Mouse (Mus musculus): ENCODE results near the gene Scyl2. TPM values are rescaled to one million over a fixed set of nuclear protein-coding genes. Genes with fewer than 3 reads are reported as not detected.

Gene Scyl2
- polyA plus RNA-seq, 1 experiment from 2014 or later: 4.8 TPM

- TF ChIP-seq CTCF (IDR thresholded peaks at IDR 0.05; ENCODE audit: low read depth) (no peak), EP300 (IDR thresholded peaks at IDR 0.05; ENCODE audit: low read depth) (no peak)
These were observed 34.7 kb upstream of the Scyl2 start for GRCm38 (mm10) chr10:89720796-89721195.

GRCm38 (mm10) chr10:89720252-89720651 is 34.2 kb upstream of the Scyl2 start:
- no peak overlapping the region for H3K4me3 ChIP-seq (ENCODE audit: low read depth, low read length)
- TF ChIP-seq EP300 (IDR thresholded peaks at IDR 0.05; ENCODE audit: low read depth) (no peak), CTCF (IDR thresholded peaks at IDR 0.05; ENCODE audit: low read depth) (no peak)
- H3K9me3 ChIP-seq (ENCODE audit: low read length): no peaks in the 10 kb centered on the region
- H3K27ac ChIP-seq (ENCODE audit: low read depth): no peak overlapping the region
- DNase-seq (no peak), ATAC-seq (no peak)
- peaks cover 19% of the 10 kb centered on the region for H3K36me3 ChIP-seq (replicated peaks; ENCODE audit: insufficient read depth, low read length)
- H3K27me3 ChIP-seq (ENCODE audit: insufficient read depth, low read length): no peaks in the 10 kb centered on the region
- no peaks in the 10 kb centered on the region for H3K4me1 ChIP-seq (ENCODE audit: insufficient read depth)
- no peak overlapping the region for H3K9ac ChIP-seq (replicated peaks)
- H3K4me2 ChIP-seq (ENCODE audit: low read depth, low read length): no peak overlapping the region

More at GRCm38 (mm10) chr10:89720796-89721195, 34.7 kb upstream of the Scyl2 start:
- H3K4me3 ChIP-seq (ENCODE audit: low read depth, low read length): no peak overlapping the region
- peaks cover 19% of the 10 kb centered on the region for H3K36me3 ChIP-seq (replicated peaks; ENCODE audit: insufficient read depth, low read length)
- no peak overlapping the region for H3K4me2 ChIP-seq (ENCODE audit: low read depth, low read length)
- no peaks in the 10 kb centered on the region for H3K9me3 ChIP-seq (ENCODE audit: low read length)
- H3K27me3 ChIP-seq (ENCODE audit: insufficient read depth, low read length): no peaks in the 10 kb centered on the region
- WGBS (ENCODE audit: insufficient replicate concordance): 74% methylated on average over 3 of the region's 3 CpGs
- DNase-seq (no peak), ATAC-seq (no peak)
- H3K4me1 ChIP-seq (ENCODE audit: insufficient read depth): no peaks in the 10 kb centered on the region
- no peak overlapping the region for H3K27ac ChIP-seq (ENCODE audit: low read depth)
- no peak overlapping the region for H3K9ac ChIP-seq (replicated peaks)

GRCm38 (mm10) chr10:89714910-89715309 is 28.8 kb upstream of the Scyl2 start:
- DNase-seq (no peak), ATAC-seq (no peak)
- TF ChIP-seq EP300 (IDR thresholded peaks at IDR 0.05; ENCODE audit: low read depth) (no peak), CTCF (IDR thresholded peaks at IDR 0.05; ENCODE audit: low read depth) (no peak)
- WGBS (ENCODE audit: insufficient replicate concordance): 79% methylated on average over 10 of the region's 10 CpGs
- Histone ChIP-seq H3K36me3 (replicated peaks; ENCODE audit: insufficient read depth, low read length) (peaks cover 38% of the 10 kb centered on the region), H3K4me2 (ENCODE audit: low read depth, low read length) (no peak overlapping the region), H3K27me3 (ENCODE audit: insufficient read depth, low read length) (no peaks in the 10 kb centered on the region), H3K4me1 (ENCODE audit: insufficient read depth) (no peaks in the 10 kb centered on the region), H3K9me3 (ENCODE audit: low read length) (0 out of 2 replicates have a peak, but pooled peaks cover 3% of the 10 kb centered on the region), H3K9ac (replicated peaks) (no peak overlapping the region), H3K27ac (ENCODE audit: low read depth) (no peak overlapping the region), H3K4me3 (ENCODE audit: low read depth, low read length) (no peak overlapping the region)

- H3K4me1 ChIP-seq (ENCODE audit: insufficient read depth): no peaks in the 10 kb centered on the region
- H3K4me2 ChIP-seq (ENCODE audit: low read depth, low read length): no peak overlapping the region
- H3K4me3 ChIP-seq (ENCODE audit: low read depth, low read length): no peak overlapping the region
- no peaks in the 10 kb centered on the region for H3K27me3 ChIP-seq (ENCODE audit: insufficient read depth, low read length)
- H3K9ac ChIP-seq (replicated peaks): no peak overlapping the region
- no peak for DNase-seq
- H3K36me3 ChIP-seq (replicated peaks; ENCODE audit: insufficient read depth, low read length): peaks cover 19% of the 10 kb centered on the region
- ATAC-seq: no peak
- TF ChIP-seq EP300 (IDR thresholded peaks at IDR 0.05; ENCODE audit: low read depth) (no peak), CTCF (IDR thresholded peaks at IDR 0.05; ENCODE audit: low read depth) (no peak)
- WGBS (ENCODE audit: insufficient replicate concordance): 37% methylated on average over 10 of the region's 10 CpGs
- H3K27ac ChIP-seq (ENCODE audit: low read depth): no peak overlapping the region
- 0 out of 2 replicates have a peak, but pooled peaks cover 3% of the 10 kb centered on the region for H3K9me3 ChIP-seq (ENCODE audit: low read length)
These were observed 22.6 kb upstream of the Scyl2 start for GRCm38 (mm10) chr10:89708720-89709119.

- TF ChIP-seq EP300 (IDR thresholded peaks at IDR 0.05; ENCODE audit: low read depth) (no peak), CTCF (IDR thresholded peaks at IDR 0.05; ENCODE audit: low read depth) (no peak; the same call in 1 of the 2 replicates)
- no peak overlapping the region for H3K4me3 ChIP-seq (ENCODE audit: low read depth, low read length)
- peaks cover 7% of the 10 kb centered on the region for H3K36me3 ChIP-seq (replicated peaks; ENCODE audit: insufficient read depth, low read length)
- no peak overlapping the region for H3K9ac ChIP-seq (replicated peaks)
- DNase-seq (no peak), ATAC-seq (no peak)
- 0 out of 2 replicates have a peak, but pooled peaks cover 3% of the 10 kb centered on the region for H3K9me3 ChIP-seq (ENCODE audit: low read length)
- H3K27ac ChIP-seq (ENCODE audit: low read depth): no peak overlapping the region
- no peaks in the 10 kb centered on the region for H3K4me1 ChIP-seq (ENCODE audit: insufficient read depth)
- no peaks in the 10 kb centered on the region for H3K27me3 ChIP-seq (ENCODE audit: insufficient read depth, low read length)
- H3K4me2 ChIP-seq (ENCODE audit: low read depth, low read length): no peak overlapping the region
- WGBS (ENCODE audit: insufficient replicate concordance): 76% methylated on average over 3 of the region's 3 CpGs
These were observed 21.3 kb upstream of the Scyl2 start for GRCm38 (mm10) chr10:89707397-89707796.

GRCm38 (mm10) chr10:89703042-89703441 is 17.0 kb upstream of the Scyl2 start:
- Histone ChIP-seq H3K27ac (ENCODE audit: low read depth) (no peak overlapping the region), H3K9ac (replicated peaks) (no peak overlapping the region), H3K4me3 (ENCODE audit: low read depth, low read length) (no peak overlapping the region), H3K4me1 (ENCODE audit: insufficient read depth) (no peaks in the 10 kb centered on the region), H3K9me3 (ENCODE audit: low read length) (no peaks in the 10 kb centered on the region), H3K36me3 (replicated peaks; ENCODE audit: insufficient read depth, low read length) (no peaks in the 10 kb centered on the region), H3K4me2 (ENCODE audit: low read depth, low read length) (no peak overlapping the region), H3K27me3 (ENCODE audit: insufficient read depth, low read length) (no peaks in the 10 kb centered on the region)
- TF ChIP-seq EP300 (IDR thresholded peaks at IDR 0.05; ENCODE audit: low read depth) (no peak), CTCF (IDR thresholded peaks at IDR 0.05; ENCODE audit: low read depth) (no peak)
- peak; percentile 28 for DNase-seq
- WGBS (ENCODE audit: insufficient replicate concordance): 32% methylated on average over 5 of the region's 5 CpGs
- ATAC-seq: no peak

GRCm38 (mm10) chr10:89697956-89698355 is 11.9 kb upstream of the Scyl2 start:
- no peaks in the 10 kb centered on the region for H3K9me3 ChIP-seq (ENCODE audit: low read length)
- ATAC-seq (no peak), DNase-seq (no peak)
- H3K9ac ChIP-seq (replicated peaks): no peak overlapping the region
- no peaks in the 10 kb centered on the region for H3K36me3 ChIP-seq (replicated peaks; ENCODE audit: insufficient read depth, low read length)
- no peak overlapping the region for H3K27ac ChIP-seq (ENCODE audit: low read depth)
- H3K4me2 ChIP-seq (ENCODE audit: low read depth, low read length): no peak overlapping the region
- H3K27me3 ChIP-seq (ENCODE audit: insufficient read depth, low read length): no peaks in the 10 kb centered on the region
- WGBS (ENCODE audit: insufficient replicate concordance): 84% methylated on average over 3 of the region's 3 CpGs
- no peak for TF ChIP-seq EP300 (IDR thresholded peaks at IDR 0.05; ENCODE audit: low read depth)
- no peak for TF ChIP-seq CTCF (IDR thresholded peaks at IDR 0.05; ENCODE audit: low read depth)
- H3K4me1 ChIP-seq (ENCODE audit: insufficient read depth): no peaks in the 10 kb centered on the region
- no peak overlapping the region for H3K4me3 ChIP-seq (ENCODE audit: low read depth, low read length)
